Mouse (Mus musculus): ENCODE measurements around the gene Fshb.
A peak's percentile ranks its signal among the peaks of the same experiment; 100 is the strongest.

The Fshb gene

DNA sequence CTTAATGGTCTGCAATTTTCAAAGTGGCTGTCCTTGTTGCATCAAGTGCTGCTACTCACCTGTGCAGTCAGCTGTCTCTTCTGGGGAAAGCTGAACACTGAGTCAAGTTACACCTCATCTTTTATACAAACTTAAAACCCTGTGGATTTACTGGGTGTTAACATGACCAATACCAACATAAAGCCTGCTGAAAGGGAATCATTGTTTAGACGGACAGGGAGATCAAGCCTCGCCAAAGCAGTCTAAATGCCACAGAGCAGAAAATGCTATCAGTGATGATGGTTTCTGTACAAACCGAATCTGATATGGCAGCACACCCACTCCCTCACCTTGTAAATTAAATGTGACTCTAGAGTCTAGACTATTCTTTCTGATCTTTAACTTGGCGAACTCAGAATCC is at the start of gene Fshb:
Gene Fshb, minus strand, starts transcription at position 101 of the 400 bp plus-strand sequence.
- DNase-seq = no peak

DNA sequence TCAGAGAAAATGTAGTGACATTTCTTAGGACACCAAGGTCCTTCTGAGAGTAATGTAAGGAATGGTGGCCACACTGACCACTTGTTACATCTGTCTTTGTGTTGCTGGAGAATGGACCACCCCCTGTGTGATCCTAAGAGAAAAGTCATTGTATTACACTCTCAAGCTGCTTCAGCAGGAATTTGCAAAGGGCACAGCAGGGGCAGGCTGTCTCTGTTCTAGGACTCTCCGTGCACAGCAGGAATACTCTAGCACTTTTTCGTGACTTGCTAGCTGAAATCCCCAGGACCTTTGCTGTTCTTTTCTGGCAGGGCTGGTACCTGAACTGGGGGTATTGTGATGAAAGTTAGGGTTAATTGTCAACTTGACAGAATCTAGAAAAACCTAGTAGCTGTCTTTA is 24.8 kb upstream of the Fshb start:
- DNase-seq = no peak

DNA sequence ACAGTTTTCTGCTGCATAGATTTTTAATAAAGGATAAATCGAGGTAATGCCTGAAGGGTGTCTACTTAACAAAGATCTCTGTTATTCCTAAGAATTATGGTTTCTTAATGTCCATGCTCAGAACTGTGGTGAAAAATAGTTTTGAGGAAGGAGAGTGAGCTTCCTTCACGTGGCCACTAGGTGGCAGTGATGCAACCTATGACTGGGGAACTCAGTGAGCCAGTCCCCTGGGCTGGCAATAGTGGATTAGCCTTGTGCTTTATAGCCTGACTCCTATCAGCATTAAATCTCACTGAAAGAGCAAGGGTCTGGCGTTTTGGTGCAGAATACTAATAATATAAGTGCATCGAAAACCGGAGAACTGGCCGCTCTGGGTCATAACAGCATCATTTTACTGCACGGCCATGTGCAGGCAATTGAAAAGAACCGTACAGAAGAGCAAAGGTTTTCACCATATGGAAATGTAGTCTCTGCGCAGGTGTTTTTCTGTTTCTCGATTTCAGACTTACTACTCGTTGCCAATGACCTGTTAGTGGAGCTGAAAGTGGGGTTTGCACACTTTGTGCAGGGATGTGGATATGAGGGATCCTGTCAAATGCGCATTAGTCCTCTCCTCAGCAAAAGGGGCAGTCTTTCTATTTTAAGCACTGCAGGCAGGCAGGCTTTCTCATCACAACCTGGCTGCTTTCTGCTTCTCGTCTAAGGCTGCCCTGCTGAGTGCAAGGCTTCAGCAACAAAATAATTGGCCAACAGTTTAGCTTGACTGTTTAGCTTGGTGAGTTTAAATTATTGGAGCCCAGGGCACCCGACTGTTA is 23.8 kb upstream of the Fshb start:
- peak; percentile 32 for DNase-seq

DNA sequence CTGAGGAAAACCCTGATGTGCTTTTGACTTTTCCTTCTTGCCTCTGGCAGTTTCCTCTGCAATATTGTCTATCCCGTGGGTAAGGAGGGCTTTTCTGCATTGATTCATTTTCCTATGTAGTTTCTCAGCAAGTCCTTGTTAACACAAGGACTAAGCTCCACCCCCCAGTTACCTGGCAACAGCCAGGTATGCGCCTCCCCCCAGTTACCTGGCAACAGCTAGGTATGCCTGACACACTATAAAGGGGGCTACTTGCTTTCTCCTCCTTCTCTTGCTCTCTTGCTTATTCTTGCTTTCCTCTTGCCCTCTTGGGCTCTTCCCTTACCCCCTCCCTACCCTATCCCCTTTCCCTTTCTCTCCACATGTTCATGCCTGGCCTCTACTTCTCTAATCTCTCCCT is 3.8 kb upstream of the Fshb start:
- no peak for DNase-seq

DNA sequence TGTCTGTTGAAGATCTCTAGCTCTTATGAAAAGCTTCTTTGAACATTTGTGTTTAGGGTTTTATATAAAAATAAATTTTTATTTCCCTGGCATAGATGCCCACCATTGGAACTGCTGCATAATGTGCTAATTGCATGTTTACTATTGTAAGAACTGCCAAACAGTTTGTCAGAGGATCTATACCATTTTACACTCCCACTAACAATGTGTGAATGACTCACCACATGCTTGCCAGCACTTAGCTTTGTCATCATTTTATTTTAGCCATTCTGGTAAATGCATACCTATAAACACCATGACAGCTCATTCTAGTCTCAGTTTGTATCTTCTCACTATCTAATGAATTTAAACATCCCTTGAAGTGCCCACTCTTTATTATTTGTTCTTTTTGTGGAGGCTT is 13.5 kb downstream of the Fshb start:
- no peak for DNase-seq

DNA sequence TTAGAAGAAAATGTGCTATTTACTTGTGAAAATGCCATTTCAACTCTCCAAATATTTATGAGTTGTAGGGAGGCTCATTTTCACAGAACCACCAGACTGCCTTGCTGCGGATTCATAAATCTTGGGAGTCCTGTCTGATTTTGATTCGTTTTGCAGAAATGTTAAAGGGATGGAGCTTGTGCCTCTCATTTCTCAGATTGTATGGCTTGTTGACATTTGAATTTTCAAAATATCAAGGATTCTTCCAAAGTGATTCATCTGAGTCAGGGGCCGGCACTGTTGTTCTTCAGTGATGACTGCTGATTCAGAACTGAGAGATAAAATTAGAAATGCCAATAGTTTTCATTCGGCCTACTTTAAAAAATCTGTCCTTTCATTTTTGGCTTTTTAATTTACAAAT is 18.6 kb downstream of the Fshb start:
- DNase-seq = no peak

DNA sequence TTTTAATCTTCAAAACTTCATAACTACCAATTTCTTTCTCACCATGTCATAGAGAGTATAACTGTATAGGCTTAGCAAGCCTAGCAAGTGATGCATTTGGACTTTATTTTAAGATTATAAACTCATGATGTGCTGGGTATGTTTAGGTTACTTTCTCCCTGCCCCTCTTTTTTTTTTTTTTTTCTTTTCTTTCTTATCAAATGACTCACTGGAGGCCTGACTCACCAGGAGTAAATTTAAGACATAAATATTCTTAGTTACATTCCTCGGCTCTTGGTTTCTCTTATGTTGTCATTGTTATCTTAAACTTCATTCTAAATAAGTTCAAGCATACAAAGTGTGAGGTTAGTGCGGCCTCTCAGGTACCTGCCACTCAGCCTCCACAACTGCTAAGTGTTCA is 23.5 kb downstream of the Fshb start:
- DNase-seq = no peak

DNA sequence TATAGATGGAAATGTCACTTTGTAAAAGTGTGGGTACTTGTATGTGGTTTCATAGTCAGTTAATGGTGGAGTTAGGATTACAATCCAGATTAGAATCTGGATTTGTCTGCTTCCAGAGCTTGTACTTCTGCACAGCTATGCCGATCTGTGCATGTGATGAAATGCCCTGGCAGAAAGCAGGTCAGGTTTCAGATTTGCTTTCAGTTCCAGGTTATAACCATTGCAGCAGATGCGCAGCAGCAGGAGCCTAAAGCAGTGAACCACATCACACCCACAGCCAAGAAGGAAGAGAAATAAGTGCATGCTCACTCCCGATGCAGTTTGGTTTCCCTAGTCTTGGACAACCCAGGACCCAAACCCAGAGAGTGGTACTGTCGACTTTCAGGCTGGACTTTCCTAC is 34.8 kb downstream of the Fshb start:
- no peak for DNase-seq

DNA sequence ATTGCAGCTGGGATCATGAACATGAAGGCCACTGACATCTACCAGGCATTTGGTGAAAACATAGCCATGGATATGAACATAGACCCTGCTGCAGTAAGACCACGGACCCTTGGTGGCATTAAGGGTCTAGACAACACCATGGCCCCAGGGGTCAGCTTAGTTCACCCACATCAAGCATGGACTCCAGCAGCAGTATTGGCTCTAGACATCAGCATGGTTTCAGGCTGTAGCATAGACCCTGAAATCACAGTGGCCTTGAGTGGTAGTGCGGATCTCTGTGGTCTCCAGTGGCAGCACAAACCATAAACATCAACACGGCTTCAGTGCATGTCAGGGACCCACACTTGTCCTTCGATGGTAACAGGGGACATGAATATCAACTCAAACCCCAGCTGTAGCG is 36.7 kb downstream of the Fshb start:
- DNase-seq = no peak

DNA sequence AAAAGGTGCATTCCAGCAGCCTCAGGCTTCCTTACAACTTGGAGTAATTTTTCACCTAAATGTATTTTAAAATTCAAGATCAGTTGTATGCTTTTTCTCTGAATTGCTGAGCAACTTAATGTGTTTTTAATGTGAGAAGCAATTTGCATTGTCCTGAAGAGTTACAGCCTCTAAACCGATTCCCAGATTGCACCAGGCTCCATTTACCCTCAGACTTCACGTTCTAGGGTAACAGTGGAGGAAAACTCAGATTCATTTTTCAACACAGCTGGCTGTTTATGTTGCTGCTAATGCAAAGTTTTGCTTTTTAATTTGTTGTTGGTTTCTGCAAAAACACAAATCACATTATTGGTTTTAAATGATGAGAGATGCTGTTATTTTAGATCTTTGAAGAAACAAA is 40.1 kb downstream of the Fshb start:
- DNase-seq = no peak

DNA sequence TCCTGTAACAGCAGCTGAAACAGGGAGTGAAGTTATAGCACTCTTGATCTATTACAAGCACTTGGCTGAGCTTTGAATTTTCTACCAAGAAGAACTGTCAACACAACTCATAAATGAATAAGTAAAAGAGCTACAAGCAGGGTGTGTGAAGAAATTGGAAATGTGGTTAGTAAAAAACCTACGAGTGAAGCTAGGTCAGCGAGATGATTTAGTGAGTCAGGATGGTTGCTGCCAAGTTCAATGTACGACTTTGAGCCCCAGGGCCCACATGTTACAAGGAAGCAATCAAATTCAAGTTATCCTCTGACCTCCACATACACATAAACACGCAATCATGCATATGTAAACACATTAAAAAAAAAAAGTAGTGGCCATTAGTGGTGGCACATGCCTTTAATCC is 46.3 kb downstream of the Fshb start:
- DNase-seq = no peak

DNA sequence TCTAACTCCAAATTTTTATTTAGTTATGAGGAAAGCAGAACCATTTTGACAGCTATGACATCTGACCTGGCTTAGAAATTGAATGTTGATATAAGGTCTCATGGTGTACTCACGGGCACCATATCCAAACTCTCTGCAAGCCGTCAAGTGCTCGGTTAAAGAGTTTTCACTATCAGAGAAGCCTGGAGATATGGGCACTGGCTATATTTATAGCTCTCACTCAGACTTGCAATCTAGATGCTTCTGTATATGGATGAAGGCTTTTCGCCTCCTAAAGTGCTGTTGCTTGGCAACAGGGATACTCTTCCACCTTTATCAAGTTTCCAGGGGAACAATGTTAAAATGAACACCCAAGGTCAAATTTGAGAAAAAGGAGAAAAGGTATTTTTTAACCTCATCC is 47.1 kb downstream of the Fshb start:
- DNase-seq = no peak

DNA sequence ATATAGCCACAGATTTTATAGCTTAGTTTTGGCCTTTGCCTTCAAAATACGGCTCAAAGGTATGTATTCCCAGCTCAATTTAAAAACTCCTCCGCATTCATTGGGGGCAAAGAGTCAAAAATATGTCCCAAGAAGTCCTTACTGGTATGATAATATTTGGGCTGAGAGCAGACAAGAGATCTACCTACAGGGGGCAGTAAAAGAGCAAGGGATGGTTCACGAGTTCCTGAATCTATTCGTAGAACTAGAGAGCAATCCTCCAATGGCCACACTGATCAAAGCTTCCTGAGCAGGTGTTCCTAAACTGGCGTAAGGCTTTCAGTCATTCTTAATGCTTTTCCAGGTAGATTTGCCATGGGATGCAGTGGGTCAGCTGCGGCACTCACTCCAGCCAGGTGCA is 49.3 kb downstream of the Fshb start:
- no peak for DNase-seq

DNA sequence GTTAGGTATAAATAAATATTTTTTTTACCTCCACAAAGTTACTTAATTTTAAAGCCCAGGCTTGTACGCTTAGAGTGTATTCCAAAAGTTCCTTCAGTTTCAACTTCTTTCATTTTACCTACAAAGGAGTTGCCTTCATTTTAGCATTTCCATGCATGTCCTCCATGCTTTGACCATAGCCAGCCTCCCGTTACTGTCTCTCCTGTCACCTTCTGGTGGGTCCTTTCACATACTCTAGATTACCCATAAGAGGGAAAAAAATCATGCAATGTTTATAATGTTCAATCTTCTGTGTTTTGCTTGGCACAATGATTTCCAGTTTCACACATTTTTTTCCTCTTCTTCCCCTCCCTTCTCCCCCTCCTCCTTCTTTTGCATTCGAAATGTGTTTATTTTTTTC is 53.1 kb downstream of the Fshb start:
- DNase-seq = no peak
